Mouse (Mus musculus) kidney, embryonic 15.5 days (tissue): ENCODE data around the gene Tnfrsf25. TPM values are rescaled to one million over a fixed set of nuclear protein-coding genes. Genes with fewer than 3 reads are reported as not detected.

Experiments
- ATAC-seq: fragments of 200-750 bp; cut with Nextera tagmentation; replicated peaks from 2 replicates; pipeline ENCODE4 v1.8.0; 2017; ENCODE audit warnings: moderate TSS enrichment; ENCODE audit not compliant: low FRiP score
- H3K27ac ChIP-seq: fragments of 300-500 bp; sonication (generic); 2 replicates; pipeline ENCODE4 v1.5.1; 2015; ENCODE audit warnings: mild to moderate bottlenecking, inconsistent platforms
- H3K27me3 ChIP-seq: fragments of 300-500 bp; sonication (generic); 2 replicates; pipeline ENCODE4 v1.6.1; 2015; ENCODE audit warnings: inconsistent platforms
- H3K36me3 ChIP-seq: fragments of 300-500 bp; sonication (generic); 2 replicates; pipeline ENCODE4 v1.6.1; 2015; ENCODE audit warnings: inconsistent platforms
- H3K4me1 ChIP-seq: fragments of 300-500 bp; sonication (generic); 2 replicates; pipeline ENCODE4 v1.6.1; 2015; ENCODE audit warnings: inconsistent platforms
- H3K4me2 ChIP-seq: fragments of 300-500 bp; sonication (generic); 2 replicates; pipeline ENCODE4 v1.6.1; 2015; ENCODE audit warnings: moderate library complexity, mild to moderate bottlenecking, inconsistent platforms
- H3K4me3 ChIP-seq: fragments of 300-500 bp; sonication (generic); replicated peaks from 2 replicates; pipeline ENCODE4 v1.5.1; 2015; ENCODE audit warnings: mild to moderate bottlenecking, inconsistent platforms
- H3K9ac ChIP-seq: fragments of 300-500 bp; sonication (generic); 2 replicates; pipeline ENCODE4 v1.6.1; 2015; ENCODE audit warnings: mild to moderate bottlenecking, inconsistent platforms
- H3K9me3 ChIP-seq: fragments of 300-500 bp; sonication (generic); replicated peaks from 2 replicates; pipeline ENCODE4 v1.6.1; 2016; ENCODE audit warnings: inconsistent platforms
- WGBS: fragments of 180-500 bp; shearing (Covaris S2); methylation state at CpG from one replicate; pipeline ENCODE4 v1.1.7; 2015; ENCODE audit warnings: mixed read lengths; 5-methylcytosine and 5-hydroxymethylcytosine counted together
- polyA plus RNA-seq: library from polyadenylated mRNA; unstranded; fragments of >200 nt; fragmentation: Nextera tagmentation; extraction: Ambion mirVana; gene quantifications from 2 replicates; pipeline ENCODE4 v1.2.1, GENCODE M21; 2015

Tnfrsf25 gene
- polyA plus RNA-seq, 1 experiment from 2014 or later, result 2.4 TPM

DNA sequence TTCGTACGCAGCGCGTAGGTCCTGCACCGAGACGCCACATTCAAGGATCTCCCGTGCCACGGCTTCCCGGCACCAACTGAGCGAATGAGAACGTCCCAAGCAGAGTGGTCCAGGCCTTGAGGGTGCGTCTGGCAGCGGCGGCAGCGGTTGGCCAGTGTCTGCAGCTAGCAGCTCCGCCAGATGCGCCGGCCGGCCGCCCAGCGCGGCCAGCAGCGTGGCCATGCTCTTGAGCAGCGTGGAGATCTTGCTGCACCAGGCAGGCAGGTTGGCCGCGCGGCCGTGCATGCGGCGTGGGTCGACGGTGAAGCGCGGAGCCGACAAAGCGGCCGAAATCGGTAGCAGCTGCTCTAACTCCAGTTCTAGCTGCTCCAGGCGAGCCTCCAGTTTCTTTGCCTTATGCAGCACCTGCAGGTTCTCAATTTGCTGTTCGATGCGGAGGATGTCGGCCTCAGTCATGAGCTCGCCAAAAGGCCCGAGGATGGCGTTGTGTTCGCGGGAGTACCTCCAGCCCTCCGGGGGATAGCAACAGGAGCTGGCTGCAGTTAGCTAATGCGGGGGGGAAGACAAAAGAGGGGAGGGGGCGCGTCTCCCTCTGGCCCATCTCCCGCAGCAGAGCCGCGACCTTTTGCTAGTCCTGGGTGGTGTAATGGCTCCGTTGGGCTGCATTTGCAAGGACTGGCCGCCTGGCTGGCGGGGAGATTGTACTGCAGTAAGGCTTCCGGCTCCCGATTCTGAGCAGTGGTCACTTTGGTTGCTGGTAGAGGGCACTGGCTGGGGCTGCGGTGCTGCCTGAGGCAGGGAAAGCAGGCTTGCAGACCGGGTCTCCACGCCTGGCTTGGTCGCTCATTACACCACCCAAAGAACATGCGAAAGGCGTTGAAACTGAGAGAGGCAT is 10.5 kb downstream of the Tnfrsf25 start:
- Histone ChIP-seq H3K27ac (peak overlapping the region; percentile 15; the same call in 1 of the 2 replicates), H3K4me2 (peak overlapping the region; percentile 53), H3K9ac (peak overlapping the region; percentile 27; the same call in 1 of the 2 replicates), H3K36me3 (peaks cover 3% of the 10 kb centered on the region; the same call in 1 of the 2 replicates), H3K27me3 (peaks cover 99% of the 10 kb centered on the region), H3K4me1 (peaks cover 71% of the 10 kb centered on the region), H3K9me3 (no peaks in the 10 kb centered on the region), H3K4me3 (peak overlapping the region; percentile 29)
- WGBS, result 8% methylated on average over 65 of the region's 65 CpGs
- no peak for ATAC-seq

DNA sequence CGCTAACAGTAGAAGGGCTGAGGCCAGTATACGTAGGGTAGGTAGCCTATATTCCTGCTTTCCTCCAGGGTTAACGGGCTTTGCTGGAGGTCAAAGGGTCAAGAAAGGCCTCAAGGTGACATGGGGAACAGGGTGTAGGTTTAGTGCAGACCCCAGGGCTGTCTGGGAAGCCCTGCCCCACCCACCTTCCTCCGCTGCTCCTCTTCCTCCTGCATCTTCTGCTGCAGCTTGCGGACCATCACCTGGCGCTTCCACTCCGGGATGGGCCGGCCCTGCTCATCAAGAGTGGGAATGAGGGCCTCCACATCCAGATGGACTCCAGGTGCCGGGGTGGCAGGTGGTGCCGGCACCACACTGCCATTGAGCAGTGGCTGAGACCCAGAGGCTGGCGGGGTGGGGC is 12.2 kb downstream of the Tnfrsf25 start:
- Histone ChIP-seq H3K27ac (no peak overlapping the region), H3K9me3 (no peaks in the 10 kb centered on the region), H3K27me3 (peaks cover 100% of the 10 kb centered on the region), H3K4me3 (no peak overlapping the region), H3K36me3 (peaks cover 3% of the 10 kb centered on the region; the same call in 1 of the 2 replicates), H3K9ac (no peak overlapping the region), H3K4me2 (no peak overlapping the region), H3K4me1 (peaks cover 85% of the 10 kb centered on the region)
- 79% methylated on average over 11 of the region's 11 CpGs for WGBS
- ATAC-seq, result no peak

GRCm38 (mm10) chr4:152128784-152129183 is 13.1 kb downstream of the Tnfrsf25 start:
- no peaks in the 10 kb centered on the region for H3K9me3 ChIP-seq
- 57% methylated on average over 5 of the region's 5 CpGs for WGBS
- H3K4me3 ChIP-seq, result peak overlapping the region; percentile 50
- 0 out of 2 replicates have a peak overlapping the region, but pooled peaks have one; percentile 95 for H3K27ac ChIP-seq
- H3K36me3 ChIP-seq, result peaks cover 3% of the 10 kb centered on the region; the same call in 1 of the 2 replicates
- peaks cover 100% of the 10 kb centered on the region for H3K27me3 ChIP-seq
- ATAC-seq, result no peak
- H3K4me2 ChIP-seq, result peak overlapping the region; percentile 87
- H3K4me1 ChIP-seq, result peaks cover 84% of the 10 kb centered on the region
- no peak overlapping the region for H3K9ac ChIP-seq

DNA sequence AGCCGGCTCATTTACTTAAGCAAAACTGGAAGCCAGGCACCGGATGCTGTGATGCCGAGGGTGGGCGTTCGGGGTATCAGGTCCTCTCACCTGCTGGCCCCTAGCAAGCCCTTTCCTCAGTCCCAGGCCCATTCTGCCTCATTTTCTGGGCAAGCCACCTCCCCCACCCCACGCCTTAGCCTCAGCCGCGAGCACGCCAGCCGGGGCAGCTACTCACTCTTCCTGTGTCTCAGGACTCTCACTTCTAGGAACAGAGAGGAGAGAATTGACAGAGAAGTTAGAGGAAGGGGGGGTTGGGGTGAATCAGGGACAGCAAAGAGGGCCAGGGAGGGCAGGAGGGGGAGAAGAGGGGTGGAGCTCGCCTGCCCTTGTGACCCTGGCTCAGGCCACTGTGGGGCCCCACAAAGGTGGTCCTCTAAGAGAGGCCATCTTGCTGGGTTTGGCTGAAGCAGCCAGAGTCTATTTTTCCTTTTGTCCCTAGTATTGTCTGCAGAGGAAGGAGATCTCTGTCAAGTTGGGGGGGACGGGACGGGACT is 13.7 kb downstream of the Tnfrsf25 start:
- Histone ChIP-seq H3K36me3 (peaks cover 3% of the 10 kb centered on the region; the same call in 1 of the 2 replicates), H3K4me1 (peaks cover 85% of the 10 kb centered on the region), H3K27ac (peak overlapping the region; percentile 95; the same call in 1 of the 2 replicates), H3K9me3 (no peaks in the 10 kb centered on the region), H3K27me3 (peaks cover 100% of the 10 kb centered on the region), H3K4me2 (peak overlapping the region; percentile 87), H3K4me3 (peak overlapping the region; percentile 50), H3K9ac (no peak overlapping the region)
- WGBS, result 28% methylated on average over 13 of the region's 13 CpGs
- no peak for ATAC-seq

- under 1% methylated on average over 82 of the region's 85 CpGs for WGBS
- peaks cover 3% of the 10 kb centered on the region; the same call in 1 of the 2 replicates for H3K36me3 ChIP-seq
- H3K4me3 ChIP-seq, result peak overlapping the region; percentile 50
- peaks cover 86% of the 10 kb centered on the region for H3K27me3 ChIP-seq
- H3K9me3 ChIP-seq, result no peaks in the 10 kb centered on the region
- peak overlapping the region; percentile 41 for H3K9ac ChIP-seq
- H3K4me2 ChIP-seq, result peak overlapping the region; percentile 87
- H3K4me1 ChIP-seq, result peaks cover 74% of the 10 kb centered on the region
- peak overlapping the region; percentile 95 for H3K27ac ChIP-seq
- peak; percentile 74 for ATAC-seq
Measured at GRCm38 (mm10) chr4:152130771-152131653, 15.3 kb downstream of the Tnfrsf25 start.

- H3K4me2 ChIP-seq, result peak overlapping the region; percentile 87
- peak; percentile 50 for ATAC-seq
- peak overlapping the region; percentile 50 for H3K4me3 ChIP-seq
- WGBS, result 4% methylated on average over 50 of the region's 50 CpGs
- H3K36me3 ChIP-seq, result peaks cover 3% of the 10 kb centered on the region; the same call in 1 of the 2 replicates
- H3K9me3 ChIP-seq, result no peaks in the 10 kb centered on the region
- peaks cover 78% of the 10 kb centered on the region for H3K27me3 ChIP-seq
- peaks cover 72% of the 10 kb centered on the region for H3K4me1 ChIP-seq
- H3K9ac ChIP-seq, result peak overlapping the region; percentile 41; the same call in 1 of the 2 replicates
- peak overlapping the region; percentile 95 for H3K27ac ChIP-seq
Measured at GRCm38 (mm10) chr4:152131809-152132771, 16.4 kb downstream of the Tnfrsf25 start.

GRCm38 (mm10) chr4:152132772-152133169 is 17.0 kb downstream of the Tnfrsf25 start:
- no peak for ATAC-seq
- no peak overlapping the region for H3K4me3 ChIP-seq
- H3K27ac ChIP-seq, result peak overlapping the region; percentile 95
- H3K4me1 ChIP-seq, result peaks cover 66% of the 10 kb centered on the region
- H3K9me3 ChIP-seq, result no peaks in the 10 kb centered on the region
- 0 out of 2 replicates have a peak, but pooled peaks cover 3% of the 10 kb centered on the region for H3K36me3 ChIP-seq
- no peak overlapping the region for H3K4me2 ChIP-seq
- no peak overlapping the region for H3K9ac ChIP-seq
- peaks cover 72% of the 10 kb centered on the region for H3K27me3 ChIP-seq
- WGBS, result 19% methylated on average over 10 of the region's 10 CpGs

- no peak for ATAC-seq
- H3K27me3 ChIP-seq, result peaks cover 68% of the 10 kb centered on the region
- peaks cover 68% of the 10 kb centered on the region for H3K4me1 ChIP-seq
- 40% methylated on average over 5 of the region's 5 CpGs for WGBS
- H3K9ac ChIP-seq, result no peak overlapping the region
- no peaks in the 10 kb centered on the region for H3K9me3 ChIP-seq
- peak overlapping the region; percentile 95; the same call in 1 of the 2 replicates for H3K27ac ChIP-seq
- no peak overlapping the region for H3K4me2 ChIP-seq
- no peaks in the 10 kb centered on the region for H3K36me3 ChIP-seq
- H3K4me3 ChIP-seq, result no peak overlapping the region
Measured at GRCm38 (mm10) chr4:152133213-152133612, 17.5 kb downstream of the Tnfrsf25 start.

GRCm38 (mm10) chr4:152134507-152134906 is 18.8 kb downstream of the Tnfrsf25 start:
- Histone ChIP-seq H3K4me3 (no peak overlapping the region), H3K9me3 (no peaks in the 10 kb centered on the region), H3K4me2 (no peak overlapping the region), H3K27ac (no peak overlapping the region), H3K9ac (no peak overlapping the region), H3K36me3 (no peaks in the 10 kb centered on the region), H3K4me1 (peaks cover 66% of the 10 kb centered on the region), H3K27me3 (peaks cover 55% of the 10 kb centered on the region)
- no peak for ATAC-seq

DNA sequence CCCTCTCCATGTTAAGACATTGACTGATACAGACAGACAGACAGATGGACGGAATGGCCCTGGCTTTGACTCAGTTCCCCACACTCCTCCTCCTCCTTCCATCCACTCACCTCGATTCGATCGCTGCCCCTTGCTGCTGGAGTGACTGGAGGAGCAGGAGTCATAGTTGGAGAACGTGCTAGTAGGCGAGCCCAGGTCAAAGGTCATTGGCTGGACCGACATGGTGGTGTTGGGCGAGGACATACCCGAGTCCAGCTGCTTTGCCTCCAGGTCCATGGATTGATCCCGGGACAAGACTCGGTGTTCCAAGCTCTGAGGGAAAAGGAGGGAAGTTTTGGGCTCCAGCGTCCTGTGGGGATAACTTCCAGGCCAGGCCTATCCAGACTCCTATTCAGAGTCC is 19.6 kb downstream of the Tnfrsf25 start:
- peaks cover 46% of the 10 kb centered on the region for H3K27me3 ChIP-seq
- H3K36me3 ChIP-seq, result no peaks in the 10 kb centered on the region
- peaks cover 57% of the 10 kb centered on the region for H3K4me1 ChIP-seq
- H3K4me2 ChIP-seq, result no peak overlapping the region
- ATAC-seq, result no peak
- H3K9ac ChIP-seq, result no peak overlapping the region
- no peak overlapping the region for H3K27ac ChIP-seq
- no peaks in the 10 kb centered on the region for H3K9me3 ChIP-seq
- no peak overlapping the region for H3K4me3 ChIP-seq
- WGBS, result 75% methylated on average over 12 of the region's 12 CpGs
